26 mouse cellular contexts compared by ENCODE assay signal in genomic region chr13:73455328-73455727, GRCm38 (mm10). TPM values are rescaled to one million over a fixed set of nuclear protein-coding genes. Genes with fewer than 3 reads are reported as not detected.
A peak's percentile ranks its signal among the peaks of the same experiment; 100 is the strongest.
DNase-seq lines count a peak whose midpoint lies in the region; ATAC-seq and TF ChIP-seq lines count a peak whose summit lies in the region.
"Had no signal": no experiment of that assay in that cellular context is flagged by ENCODE, and none has a peak within 500 bp of the region (broad histone marks: within the 10 kb centered on the region; RNA-seq: fewer than 3 reads in every experiment).

No protein-coding gene starts in this region.

- ATAC-seq in liver, embryonic 13.5 days (ENCODE audit: low read depth): no peak
- ATAC-seq in liver, postnatal 0 days: no peak
- ATAC-seq in intestine, embryonic 15.5 days: peak; percentile 84
- peak; percentile 61; the same call in 1 of the 2 replicates for ATAC-seq in stomach, postnatal 0 days (ENCODE audit: low FRiP score, low TSS enrichment)
- no peak for ATAC-seq in midbrain, embryonic 13.5 days
- ATAC-seq: activated CD4-positive, CD25-positive, alpha-beta regulatory T cell, adult 4 months; forebrain, embryonic 14.5 days; forebrain, postnatal 0 days had no signal

- no peaks in the 10 kb centered on the region for H3K9me3 ChIP-seq in liver, embryonic 13.5 days (replicated peaks)
- no peaks in the 10 kb centered on the region for H3K9me3 ChIP-seq in liver, postnatal 0 days (ENCODE audit: low read length)
- H3K9me3 ChIP-seq in intestine, embryonic 15.5 days: no peaks in the 10 kb centered on the region
- H3K9me3 ChIP-seq in stomach, postnatal 0 days (ENCODE audit: control insufficient read depth, low read length): no peaks in the 10 kb centered on the region
- H3K9me3 ChIP-seq in midbrain, embryonic 13.5 days: no peaks in the 10 kb centered on the region
- H3K9me3 ChIP-seq: forebrain, embryonic 10.5 days; heart, embryonic 12.5 days; heart, embryonic 15.5 days; hindbrain, embryonic 10.5 days; hindbrain, embryonic 13.5 days had no signal

- no peak for TF ChIP-seq CTCF in liver, postnatal 0 days (IDR thresholded peaks at IDR 0.05; ENCODE audit: low read depth)
- no peak for TF ChIP-seq CTCF in stomach, postnatal 0 days (IDR thresholded peaks at IDR 0.05; ENCODE audit: low read depth)

- H3K36me3 ChIP-seq in liver, embryonic 13.5 days: no peaks in the 10 kb centered on the region
- H3K36me3 ChIP-seq in liver, postnatal 0 days (replicated peaks; ENCODE audit: insufficient read depth, low read length): no peaks in the 10 kb centered on the region
- no peaks in the 10 kb centered on the region for H3K36me3 ChIP-seq in intestine, embryonic 15.5 days
- no peaks in the 10 kb centered on the region for H3K36me3 ChIP-seq in stomach, postnatal 0 days (ENCODE audit: control insufficient read depth, insufficient read depth, low read length)
- H3K36me3 ChIP-seq in midbrain, embryonic 13.5 days: no peaks in the 10 kb centered on the region
- H3K36me3 ChIP-seq: forebrain, embryonic 10.5 days; heart, embryonic 12.5 days; heart, embryonic 15.5 days; hindbrain, embryonic 10.5 days; hindbrain, embryonic 13.5 days had no signal

- H3K27me3 ChIP-seq in liver, embryonic 13.5 days: no peaks in the 10 kb centered on the region
- no peaks in the 10 kb centered on the region for H3K27me3 ChIP-seq in liver, postnatal 0 days (ENCODE audit: insufficient read depth, low read length)
- H3K27me3 ChIP-seq in intestine, embryonic 15.5 days (replicated peaks): no peaks in the 10 kb centered on the region
- no peaks in the 10 kb centered on the region for H3K27me3 ChIP-seq in stomach, postnatal 0 days (ENCODE audit: control insufficient read depth, insufficient read depth, low read length)
- H3K27me3 ChIP-seq in midbrain, embryonic 13.5 days: no peaks in the 10 kb centered on the region
- H3K27me3 ChIP-seq: hindbrain, embryonic 13.5 days had no signal

- DNase-seq in liver, embryonic 13.5 days: no peak
- no peak for DNase-seq in liver, postnatal 0 days
- DNase-seq in large intestine, adult 2 months (ENCODE audit: low read depth, low spot score): peak; percentile 88
- no peak for DNase-seq in stomach, postnatal 0 days (ENCODE audit: low spot score)
- no peak for DNase-seq in right cerebral cortex, postnatal 4 days
- DNase-seq: adrenal gland, adult 8-10 months; adrenal gland, postnatal 25 days; cerebellum, adult 11-12 months; cerebellum, adult 8-10 months; cerebellum, postnatal 10 days; cerebellum, postnatal 36 days; embryo, embryonic 11 days; forebrain, postnatal 0 days; gastrocnemius, postnatal 25 days; heart, adult 18-20 months; heart, postnatal 10 days; heart, postnatal 36 days had no signal

- no peak overlapping the region for H3K9ac ChIP-seq in liver, embryonic 13.5 days
- no peak overlapping the region for H3K9ac ChIP-seq in liver, postnatal 0 days (replicated peaks)
- no peak overlapping the region for H3K9ac ChIP-seq in intestine, embryonic 15.5 days
- H3K9ac ChIP-seq in stomach, postnatal 0 days (ENCODE audit: low read length): no peak overlapping the region
- H3K9ac ChIP-seq in midbrain, embryonic 13.5 days (replicated peaks): no peak overlapping the region
- H3K9ac ChIP-seq: forebrain, postnatal 0 days; heart, embryonic 12.5 days; heart, embryonic 15.5 days; hindbrain, embryonic 13.5 days had no signal

- TF ChIP-seq EP300 in liver, postnatal 0 days (IDR thresholded peaks at IDR 0.05; ENCODE audit: low read depth): no peak
- TF ChIP-seq EP300 in stomach, postnatal 0 days (optimal IDR thresholded peaks at IDR 0.05): no peak

- no peak overlapping the region for H3K4me3 ChIP-seq in liver, embryonic 13.5 days (replicated peaks)
- H3K4me3 ChIP-seq in liver, postnatal 0 days (ENCODE audit: low read depth, low read length): no peak overlapping the region
- no peak overlapping the region for H3K4me3 ChIP-seq in intestine, embryonic 15.5 days (replicated peaks)
- H3K4me3 ChIP-seq in stomach, postnatal 0 days (ENCODE audit: low read depth, low read length): no peak overlapping the region
- no peak overlapping the region for H3K4me3 ChIP-seq in midbrain, embryonic 13.5 days (replicated peaks)
- H3K4me3 ChIP-seq: forebrain, embryonic 10.5 days; heart, embryonic 12.5 days; heart, embryonic 15.5 days; hindbrain, embryonic 10.5 days; hindbrain, embryonic 13.5 days had no signal

- H3K27ac ChIP-seq in liver, embryonic 13.5 days: peak overlapping the region; percentile 25; the same call in 1 of the 2 replicates
- no peak overlapping the region for H3K27ac ChIP-seq in liver, postnatal 0 days (ENCODE audit: low read depth)
- H3K27ac ChIP-seq in intestine, embryonic 15.5 days: no peak overlapping the region
- no peak overlapping the region for H3K27ac ChIP-seq in stomach, postnatal 0 days (replicated peaks)
- no peak overlapping the region for H3K27ac ChIP-seq in midbrain, embryonic 13.5 days
- H3K27ac ChIP-seq: forebrain, embryonic 10.5 days; heart, embryonic 15.5 days; hindbrain, embryonic 10.5 days; hindbrain, embryonic 13.5 days had no signal

- H3K4me2 ChIP-seq in liver, embryonic 13.5 days: no peak overlapping the region
- H3K4me2 ChIP-seq in liver, postnatal 0 days (ENCODE audit: low read depth, low read length): no peak overlapping the region
- no peak overlapping the region for H3K4me2 ChIP-seq in intestine, embryonic 15.5 days (replicated peaks)
- no peak overlapping the region for H3K4me2 ChIP-seq in stomach, postnatal 0 days (replicated peaks; ENCODE audit: low read depth)
- H3K4me2 ChIP-seq in midbrain, embryonic 13.5 days (replicated peaks): no peak overlapping the region
- H3K4me2 ChIP-seq: heart, embryonic 12.5 days; heart, embryonic 15.5 days; hindbrain, embryonic 13.5 days had no signal

- peaks cover 61% of the 10 kb centered on the region for H3K4me1 ChIP-seq in liver, embryonic 13.5 days (replicated peaks)
- H3K4me1 ChIP-seq in liver, postnatal 0 days (ENCODE audit: insufficient read depth): peaks cover 9% of the 10 kb centered on the region
- no peaks in the 10 kb centered on the region for H3K4me1 ChIP-seq in intestine, embryonic 15.5 days (replicated peaks)
- H3K4me1 ChIP-seq in stomach, postnatal 0 days (replicated peaks; ENCODE audit: control insufficient read depth, insufficient read depth): no peaks in the 10 kb centered on the region
- no peaks in the 10 kb centered on the region for H3K4me1 ChIP-seq in midbrain, embryonic 13.5 days (replicated peaks)
- H3K4me1 ChIP-seq: forebrain, embryonic 10.5 days; heart, embryonic 12.5 days; heart, embryonic 15.5 days; hindbrain, embryonic 10.5 days; hindbrain, embryonic 13.5 days had no signal

- 68% methylated on average over 3 of the region's 3 CpGs for WGBS in liver, embryonic 13.5 days (ENCODE audit: insufficient replicate concordance)
- WGBS in liver, postnatal 0 days (ENCODE audit: insufficient replicate concordance): 71% methylated on average over 3 of the region's 3 CpGs
- WGBS in intestine, embryonic 15.5 days: 55% methylated on average over 3 of the region's 3 CpGs
- WGBS in large intestine, adult 2 months: 34% methylated on average over 3 of the region's 3 CpGs
- 57% methylated on average over 3 of the region's 3 CpGs for WGBS in stomach, postnatal 0 days
- 77% methylated on average over 3 of the region's 3 CpGs for WGBS in midbrain, embryonic 13.5 days

RNA-seq across cellular contexts. Expression of gene Lpcat1, which starts 11.7 kb away (rescaled TPM):
- 77.9 and 83.7 TPM in 2 replicates for polyA plus RNA-seq in liver, embryonic 13.5 days (2015; fragmentation: Nextera tagmentation; extraction: Ambion mirVana)
- 31.0 and 32.4 TPM in 2 replicates for polyA plus RNA-seq in liver, postnatal 0 days (2015; fragmentation: Nextera tagmentation; extraction: Ambion mirVana)
- polyA plus RNA-seq in intestine, embryonic 15.5 days (2015; fragmentation: Nextera tagmentation; extraction: Ambion mirVana): 19.8 and 22.5 TPM in 2 replicates
- polyA plus RNA-seq in large intestine, adult 2 months (2012; rRNA removed): 8.0 and 10.1 TPM in 2 replicates
- 8.5 and 8.6 TPM in 2 replicates for polyA plus RNA-seq in stomach, postnatal 0 days (2015; fragmentation: Nextera tagmentation; extraction: Ambion mirVana)
- 53.7 and 57.8 TPM in 2 replicates for polyA plus RNA-seq in midbrain, embryonic 13.5 days (2015; fragmentation: Nextera tagmentation; extraction: Ambion mirVana)

Comparison
In these comparisons a context has a peak if more than half of its experiments do, and no peak if none do; other contexts are left out.
1. ATAC-seq: peak in intestine, embryonic 15.5 days (single experiment) and stomach, postnatal 0 days (single experiment); none in liver, embryonic 13.5 days (single experiment), liver, postnatal 0 days (single experiment) and midbrain, embryonic 13.5 days (single experiment).